Mouse (Mus musculus) stomach, embryonic 14.5 days (tissue): ENCODE measurements around the gene Tulp3. TPM values are rescaled to one million over a fixed set of nuclear protein-coding genes. Genes with fewer than 3 reads are reported as not detected.
"Not testable (repeated sequence)": the region's sequence is repeated elsewhere in the genome, so short reads cannot be mapped to it uniquely, and the experiment has no call there.

Experiments used
- ATAC-seq: fragments of 200-750 bp; cut with Nextera tagmentation; 2 replicates; pipeline ENCODE4 v1.8.0; 2017; ENCODE audit warnings: low read depth, moderate TSS enrichment; ENCODE audit not compliant: insufficient number of reproducible peaks, insufficient read depth, low FRiP score
- H3K27ac ChIP-seq: fragments of 300-500 bp; sonication (generic); 2 replicates; pipeline ENCODE4 v1.5.1; 2014; ENCODE audit warnings: mild to moderate bottlenecking, low read length, moderate library complexity, mixed read lengths
- H3K27me3 ChIP-seq: fragments of 300-500 bp; sonication (generic); 2 replicates; pipeline ENCODE4 v1.6.1; 2014; ENCODE audit warnings: low read length, control low read depth, mixed read lengths; ENCODE audit not compliant: control insufficient read depth, insufficient read depth
- H3K36me3 ChIP-seq: fragments of 300-500 bp; sonication (generic); 2 replicates; pipeline ENCODE4 v1.6.1; 2014; ENCODE audit warnings: mild to moderate bottlenecking, control low read depth, low read length, moderate library complexity, mixed read lengths; ENCODE audit not compliant: control insufficient read depth, insufficient read depth
- H3K4me1 ChIP-seq: fragments of 300-500 bp; sonication (generic); 2 replicates; pipeline ENCODE4 v1.6.1; 2014; ENCODE audit warnings: low read length, control low read depth, mixed read lengths; ENCODE audit not compliant: control insufficient read depth, insufficient read depth
- H3K4me2 ChIP-seq: fragments of 300-500 bp; sonication (generic); replicated peaks from 2 replicates; pipeline ENCODE4 v1.6.1; 2014; ENCODE audit warnings: low read depth, low read length, control low read depth
- H3K4me3 ChIP-seq: fragments of 300-500 bp; sonication (generic); 2 replicates; pipeline ENCODE4 v1.5.1; 2014; ENCODE audit warnings: low read depth, low read length, control low read depth
- H3K9ac ChIP-seq: fragments of 300-500 bp; sonication (generic); replicated peaks from 2 replicates; pipeline ENCODE4 v1.6.1; 2014; ENCODE audit warnings: low read depth, mild to moderate bottlenecking, control low read depth, low read length, moderate library complexity, mixed read lengths
- H3K9me3 ChIP-seq: fragments of 300-500 bp; sonication (generic); 2 replicates; pipeline ENCODE4 v1.6.1; 2016; ENCODE audit warnings: low read depth, low read length, control low read depth; ENCODE audit not compliant: control insufficient read depth
- WGBS: fragments of 180-500 bp; shearing (Covaris S2); extraction: QIAGEN DNeasy Blood & Tissue Kit; methylation state at CpG from one replicate; pipeline ENCODE4 v1.1.7; 2014; 5-methylcytosine and 5-hydroxymethylcytosine counted together
- polyA plus RNA-seq: library from polyadenylated mRNA; unstranded; fragments of >200 nt; fragmentation: Nextera tagmentation; extraction: Ambion mirVana; gene quantifications from 2 replicates; pipeline ENCODE4 v1.2.1, GENCODE M21; 2014

Gene Tulp3
- polyA plus RNA-seq, 1 experiment from 2014 or later = 21.7 TPM

DNA sequence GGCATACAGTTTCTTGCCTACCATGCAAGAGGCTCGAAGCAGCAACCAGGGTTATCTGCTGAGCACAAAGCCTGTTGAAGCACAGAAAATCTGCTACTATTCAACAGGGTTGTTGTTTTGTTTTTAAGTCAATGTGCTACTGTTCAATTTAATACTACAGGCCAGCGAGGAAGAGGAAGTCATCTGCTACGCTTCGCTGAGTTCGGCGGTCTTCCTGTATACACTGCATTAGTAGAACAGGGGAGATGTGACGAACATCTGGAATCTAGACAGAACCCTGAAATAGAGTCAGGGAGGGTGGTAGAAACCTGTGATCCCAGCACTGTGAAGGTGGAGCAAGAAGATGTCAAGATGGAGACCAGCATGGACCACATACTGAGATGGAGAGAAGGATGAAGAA lies 28.1 kb upstream of the Tulp3 start:
- Histone ChIP-seq H3K36me3 (no peaks in the 10 kb centered on the region), H3K27ac (no peak overlapping the region), H3K4me1 (no peaks in the 10 kb centered on the region), H3K27me3 (no peaks in the 10 kb centered on the region), H3K4me2 (no peak overlapping the region), H3K4me3 (no peak overlapping the region), H3K9me3 (no peaks in the 10 kb centered on the region), H3K9ac (no peak overlapping the region)
- WGBS = 84% methylated on average over 7 of the region's 7 CpGs
- no peak for ATAC-seq

- peaks cover 7% of the 10 kb centered on the region; the same call in 1 of the 2 replicates for H3K36me3 ChIP-seq
- no peaks in the 10 kb centered on the region for H3K27me3 ChIP-seq
- no peak for ATAC-seq
- H3K4me2 ChIP-seq = no peak overlapping the region
- no peak overlapping the region for H3K9ac ChIP-seq
- H3K9me3 ChIP-seq = no peaks in the 10 kb centered on the region
- 72% methylated on average over 3 of the region's 3 CpGs for WGBS
- no peak overlapping the region for H3K27ac ChIP-seq
- H3K4me1 ChIP-seq = no peaks in the 10 kb centered on the region
- H3K4me3 ChIP-seq = no peak overlapping the region
These were observed 25.6 kb upstream of the Tulp3 start for GRCm38 (mm10) chr6:128381254-128381653.

- not testable (repeated sequence) for H3K4me3 ChIP-seq, H3K4me1 ChIP-seq, H3K36me3 ChIP-seq, ATAC-seq, H3K9ac ChIP-seq, H3K27ac ChIP-seq, H3K27me3 ChIP-seq, H3K9me3 ChIP-seq, H3K4me2 ChIP-seq
- 72% methylated on average over 1 of the region's 1 CpGs for WGBS
These were observed 25.0 kb upstream of the Tulp3 start for GRCm38 (mm10) chr6:128380594-128381167.

DNA sequence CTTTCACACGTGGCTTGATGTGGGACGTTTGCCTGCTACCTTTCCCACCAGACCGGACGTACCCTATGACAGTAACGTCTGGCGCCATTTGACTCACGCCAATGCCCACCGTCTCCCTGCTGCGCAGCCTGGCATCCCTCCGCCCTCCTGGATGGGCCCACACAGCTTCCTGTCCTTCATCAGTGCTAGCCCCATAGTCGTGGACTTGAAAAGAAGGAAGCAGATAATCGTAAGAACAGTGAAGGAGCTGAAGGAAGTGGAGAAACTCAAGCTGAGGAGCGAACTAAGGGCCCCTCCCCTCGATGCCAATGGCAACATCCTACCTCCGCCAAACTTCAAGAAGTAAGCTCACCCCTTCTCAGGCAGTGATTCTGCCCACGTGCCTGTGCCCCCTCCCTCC lies 24.0 kb upstream of the Tulp3 start:
- H3K9ac ChIP-seq = no peak overlapping the region
- no peak for ATAC-seq
- 84% methylated on average over 16 of the region's 16 CpGs for WGBS
- no peaks in the 10 kb centered on the region for H3K27me3 ChIP-seq
- no peaks in the 10 kb centered on the region for H3K4me1 ChIP-seq
- no peak overlapping the region for H3K27ac ChIP-seq
- no peak overlapping the region for H3K4me3 ChIP-seq
- peaks cover 12% of the 10 kb centered on the region; the same call in 1 of the 2 replicates for H3K36me3 ChIP-seq
- H3K4me2 ChIP-seq = no peak overlapping the region
- H3K9me3 ChIP-seq = no peaks in the 10 kb centered on the region

- Histone ChIP-seq H3K9ac (no peak overlapping the region), H3K27me3 (no peaks in the 10 kb centered on the region), H3K4me2 (no peak overlapping the region), H3K4me3 (no peak overlapping the region), H3K4me1 (no peaks in the 10 kb centered on the region), H3K27ac (no peak overlapping the region), H3K9me3 (no peaks in the 10 kb centered on the region), H3K36me3 (peaks cover 39% of the 10 kb centered on the region)
- ATAC-seq = no peak
- WGBS = 79% methylated on average over 17 of the region's 17 CpGs
These were observed 20.9 kb upstream of the Tulp3 start for GRCm38 (mm10) chr6:128376371-128377085.

DNA sequence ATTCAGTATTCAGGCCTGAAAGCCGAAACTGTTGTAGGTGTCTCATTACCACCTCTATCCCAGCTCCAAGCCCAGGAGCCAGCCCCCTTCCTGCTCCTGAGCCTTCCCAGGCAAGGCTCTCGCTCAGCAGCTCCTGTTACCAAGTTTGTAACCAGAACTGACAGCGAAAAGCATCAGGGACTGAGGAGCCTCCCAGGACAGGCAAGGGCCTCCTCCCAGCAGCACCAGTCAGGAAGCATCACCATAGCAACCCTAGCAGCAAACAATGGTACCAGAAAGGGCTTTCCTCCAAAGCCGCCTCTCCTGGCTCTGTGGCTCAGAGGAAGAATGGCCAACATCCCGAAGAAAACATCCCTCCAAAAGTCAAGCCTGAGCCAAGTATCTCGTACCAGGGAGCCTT lies 19.5 kb upstream of the Tulp3 start, which contains the start of the genes Tex52 and Gm44596:
Gene Tex52, plus strand, starts transcription at position 265 of the 400 bp plus-strand sequence.
Gene Gm44596, plus strand, starts transcription at position 312 of the 400 bp plus-strand sequence.
- Histone ChIP-seq H3K4me1 (no peaks in the 10 kb centered on the region), H3K4me3 (no peak within 1 kb of the TSS), H3K27me3 (no peaks in the 10 kb centered on the region), H3K36me3 (peaks cover 51% of the 10 kb centered on the region), H3K4me2 (no peak within 1 kb of the TSS), H3K9ac (no peak within 1 kb of the TSS), H3K9me3 (no peaks in the 10 kb centered on the region), H3K27ac (no peak within 1 kb of the TSS)
- WGBS = 47% methylated on average over 6 of the region's 6 CpGs
- no peak for ATAC-seq

- WGBS = 92% methylated on average over 5 of the region's 5 CpGs
- H3K9ac ChIP-seq = no peak overlapping the region
- no peak overlapping the region for H3K27ac ChIP-seq
- no peaks in the 10 kb centered on the region for H3K9me3 ChIP-seq
- ATAC-seq = no peak
- H3K36me3 ChIP-seq = peaks cover 86% of the 10 kb centered on the region
- no peaks in the 10 kb centered on the region for H3K27me3 ChIP-seq
- no peak overlapping the region for H3K4me3 ChIP-seq
- no peak overlapping the region for H3K4me2 ChIP-seq
- H3K4me1 ChIP-seq = no peaks in the 10 kb centered on the region
These were observed 14.4 kb upstream of the Tulp3 start for GRCm38 (mm10) chr6:128370040-128370439.

GRCm38 (mm10) chr6:128366466-128366865 lies 10.8 kb upstream of the Tulp3 start:
- Histone ChIP-seq H3K4me2 (no peak overlapping the region), H3K4me1 (peaks cover 11% of the 10 kb centered on the region; the same call in 1 of the 2 replicates), H3K27ac (no peak overlapping the region), H3K36me3 (peaks cover 55% of the 10 kb centered on the region), H3K27me3 (no peaks in the 10 kb centered on the region), H3K9ac (no peak overlapping the region), H3K9me3 (no peaks in the 10 kb centered on the region), H3K4me3 (no peak overlapping the region)
- no peak for ATAC-seq
- WGBS = 88% methylated on average over 5 of the region's 5 CpGs
